Mouse (Mus musculus) T-helper 2 cell (primary cell): ENCODE measurements around the gene Olfr1317.

Experiments used
- in situ Hi-C: fragments of 300-600 bp; cut with MboI, MseI; formaldehyde crosslinking; loops from one replicate; pipeline ENCODE4 v1.15.1; 2025; ENCODE audit warnings: high pct_unique_total_duplicates

The Olfr1317 gene

DNA sequence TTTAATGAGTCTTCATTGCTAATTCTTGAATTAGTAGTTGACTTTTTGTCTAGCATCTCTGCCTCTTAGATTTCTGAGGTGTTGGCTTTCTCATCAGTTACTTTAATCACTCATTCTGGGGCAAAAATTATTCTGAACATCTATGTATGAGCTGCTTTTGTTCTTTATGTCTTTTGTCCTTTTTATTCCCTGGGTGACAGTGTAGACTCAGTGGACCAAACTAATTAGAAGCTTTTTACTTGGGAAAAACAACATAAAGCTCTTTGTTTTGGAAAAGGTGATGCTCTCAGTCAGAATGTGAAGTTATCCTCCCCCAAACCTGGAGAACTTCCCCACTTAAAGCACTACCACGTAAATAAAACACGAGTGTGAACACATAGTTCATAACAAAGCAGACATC lies at the start of gene Olfr1317:
Gene Olfr1317, plus strand, starts transcription at position 301 of the 400 bp plus-strand sequence.
- in situ Hi-C loops, result no loop called here

DNA sequence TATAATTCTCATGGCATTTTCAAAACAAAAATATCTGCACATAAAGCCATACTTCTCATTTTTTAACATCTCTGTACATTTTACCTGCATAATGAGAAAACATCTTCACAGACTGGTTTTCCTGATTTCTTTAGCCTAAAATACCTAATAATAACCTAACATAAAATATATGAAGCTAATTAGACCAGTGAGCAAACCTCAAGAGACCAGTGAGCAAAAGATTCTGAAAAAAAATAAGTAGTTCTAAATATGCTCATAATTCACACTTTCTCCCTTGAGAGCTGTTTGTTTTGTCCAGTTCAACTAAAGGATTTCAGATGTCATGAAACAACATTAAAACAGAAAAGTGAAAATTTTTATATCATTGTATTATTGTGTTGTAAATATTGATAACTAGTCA lies 43.4 kb upstream of the Olfr1317 start, which contains the start of gene Olfr1314:
Gene Olfr1314, minus strand, starts transcription at position 101 of the 400 bp plus-strand sequence.
- in situ Hi-C loops, result no loop called here

DNA sequence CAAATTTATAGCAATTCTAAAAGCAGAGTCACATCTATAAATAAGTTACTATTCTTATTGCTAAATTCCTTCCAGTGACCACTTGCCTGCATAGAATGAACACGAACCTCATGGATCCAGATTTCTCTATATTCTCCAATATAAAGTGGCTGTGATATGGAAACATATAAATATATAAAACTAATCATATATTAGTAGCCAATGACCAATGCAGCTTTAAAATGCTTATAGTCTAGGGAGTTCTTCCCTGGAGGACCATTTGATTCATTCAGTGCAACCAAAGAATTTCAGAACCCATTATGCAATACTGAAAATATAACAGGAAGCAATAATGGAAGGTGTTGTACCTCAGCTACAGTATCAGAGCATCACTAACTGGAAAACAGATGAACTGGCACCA lies 24.8 kb upstream of the Olfr1317 start, which contains the start of gene Olfr1315-ps1:
Gene Olfr1315-ps1, minus strand, starts transcription at position 101 of the 400 bp plus-strand sequence.
- in situ Hi-C loops, result no loop called here

DNA sequence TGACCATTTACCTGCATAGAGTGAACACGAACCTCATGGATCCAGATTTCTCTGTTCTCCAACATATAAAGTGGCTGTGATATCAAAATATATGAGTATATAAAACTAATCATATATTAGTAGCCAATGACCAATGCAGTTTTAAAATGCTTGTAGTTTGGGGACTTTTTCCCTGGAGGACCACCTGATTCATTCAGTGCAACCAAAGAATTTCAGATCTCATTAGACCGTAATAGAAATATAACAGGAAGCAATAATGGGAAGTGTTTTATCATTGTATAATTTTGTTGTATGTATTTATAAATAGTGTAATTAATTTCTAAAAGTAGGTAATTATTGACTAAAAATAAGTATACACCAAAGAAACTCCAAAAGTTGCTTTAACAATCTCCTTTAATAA lies 5.3 kb upstream of the Olfr1317 start, which contains the start of gene Olfr1316:
Gene Olfr1316, minus strand, starts transcription at position 101 of the 400 bp plus-strand sequence.
- in situ Hi-C loops, result no loop called here

DNA sequence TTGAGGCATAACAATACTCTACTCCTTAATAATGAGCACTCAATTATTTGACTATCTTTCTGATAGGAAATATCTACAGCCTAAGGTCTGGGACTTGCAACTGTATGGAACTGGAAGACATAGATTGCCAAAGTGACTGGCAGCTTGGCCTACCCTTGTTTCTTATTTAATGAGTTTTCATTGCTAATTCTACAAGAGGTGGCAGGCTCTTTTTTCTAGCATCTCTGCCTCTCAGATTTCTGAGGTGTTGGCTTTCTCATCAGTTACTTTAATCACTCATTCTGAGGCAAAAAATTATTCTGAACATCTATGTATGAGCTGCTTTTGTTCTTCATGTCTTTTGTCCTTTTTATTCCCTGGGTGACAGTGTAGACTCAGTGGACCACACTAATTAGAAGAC lies 13.8 kb downstream of the Olfr1317 start, which contains the start of gene Olfr1318:
Gene Olfr1318, plus strand, starts transcription at position 301 of the 400 bp plus-strand sequence.
- in situ Hi-C loops, result no loop called here
